Mouse (Mus musculus): ENCODE measurements around the gene Suco. TPM values are rescaled to one million over a fixed set of nuclear protein-coding genes. Genes with fewer than 3 reads are reported as not detected.

Gene Suco
- polyA plus RNA-seq, 1 experiment from 2014 or later = 19.2 TPM

GRCm38 (mm10) chr1:161909074-161909473, 32.6 kb upstream of the Suco start:
- 68% methylated on average over 8 of the region's 8 CpGs for WGBS
- H3K9me3 ChIP-seq = no peaks in the 10 kb centered on the region

GRCm38 (mm10) chr1:161907795-161908457, 31.4 kb upstream of the Suco start:
- H3K27me3 ChIP-seq (replicated peaks) = no peaks in the 10 kb centered on the region
- no peaks in the 10 kb centered on the region for H3K36me3 ChIP-seq
- no peaks in the 10 kb centered on the region for H3K9me3 ChIP-seq
- peak; percentile 43; the same call in 1 of the 2 replicates for ATAC-seq (ENCODE audit: insufficient read depth, low FRiP score, low read depth)
- no peaks in the 10 kb centered on the region for H3K4me1 ChIP-seq
- no peak overlapping the region for H3K4me2 ChIP-seq
- H3K9ac ChIP-seq = no peak overlapping the region
- 8% methylated on average over 2 of the region's 2 CpGs for WGBS
- H3K4me3 ChIP-seq (replicated peaks) = no peak overlapping the region
- peak overlapping the region; percentile 19; the same call in 1 of the 2 replicates for H3K27ac ChIP-seq

More at GRCm38 (mm10) chr1:161909074-161909473, 32.6 kb upstream of the Suco start:
- Histone ChIP-seq H3K9ac (no peak overlapping the region), H3K27ac (0 out of 2 replicates have a peak overlapping the region, but pooled peaks have one; percentile 3), H3K4me1 (peaks cover 2% of the 10 kb centered on the region; the same call in 1 of the 2 replicates), H3K4me2 (no peak overlapping the region), H3K27me3 (replicated peaks) (no peaks in the 10 kb centered on the region), H3K4me3 (replicated peaks) (no peak overlapping the region), H3K36me3 (no peaks in the 10 kb centered on the region)
- no peak for ATAC-seq (ENCODE audit: insufficient read depth, low FRiP score, low read depth)

- Histone ChIP-seq H3K27ac (no peak overlapping the region), H3K9ac (no peak overlapping the region), H3K4me2 (no peak overlapping the region), H3K4me3 (replicated peaks) (no peak overlapping the region), H3K36me3 (no peaks in the 10 kb centered on the region), H3K27me3 (replicated peaks) (no peaks in the 10 kb centered on the region), H3K9me3 (no peaks in the 10 kb centered on the region), H3K4me1 (no peaks in the 10 kb centered on the region)
- ATAC-seq (ENCODE audit: insufficient read depth, low FRiP score, low read depth) = no peak
- 82% methylated on average over 4 of the region's 4 CpGs for WGBS
Observed at GRCm38 (mm10) chr1:161907111-161907510, 30.6 kb upstream of the Suco start.

GRCm38 (mm10) chr1:161902692-161903452, 26.4 kb upstream of the Suco start:
- ATAC-seq (ENCODE audit: insufficient read depth, low FRiP score, low read depth) = no peak
- Histone ChIP-seq H3K27ac (no peak overlapping the region), H3K9me3 (no peaks in the 10 kb centered on the region), H3K4me3 (replicated peaks) (no peak overlapping the region), H3K4me1 (no peaks in the 10 kb centered on the region), H3K9ac (no peak overlapping the region), H3K27me3 (replicated peaks) (no peaks in the 10 kb centered on the region), H3K36me3 (no peaks in the 10 kb centered on the region), H3K4me2 (no peak overlapping the region)
- WGBS = 69% methylated on average over 9 of the region's 9 CpGs

- no peak overlapping the region for H3K4me3 ChIP-seq (replicated peaks)
- no peak overlapping the region for H3K4me2 ChIP-seq
- H3K27ac ChIP-seq = no peak overlapping the region
- no peaks in the 10 kb centered on the region for H3K9me3 ChIP-seq
- no peak for ATAC-seq (ENCODE audit: insufficient read depth, low FRiP score, low read depth)
- 0 out of 2 replicates have a peak, but pooled peaks cover 3% of the 10 kb centered on the region for H3K4me1 ChIP-seq
- no peaks in the 10 kb centered on the region for H3K36me3 ChIP-seq
- H3K9ac ChIP-seq = no peak overlapping the region
- WGBS = 71% methylated on average over 2 of the region's 2 CpGs
- no peaks in the 10 kb centered on the region for H3K27me3 ChIP-seq (replicated peaks)
Observed at GRCm38 (mm10) chr1:161900129-161900528, 23.6 kb upstream of the Suco start.

GRCm38 (mm10) chr1:161897235-161897634, 20.8 kb upstream of the Suco start:
- H3K36me3 ChIP-seq = no peaks in the 10 kb centered on the region
- H3K27ac ChIP-seq = no peak overlapping the region
- no peak overlapping the region for H3K9ac ChIP-seq
- no peaks in the 10 kb centered on the region for H3K9me3 ChIP-seq
- no peak overlapping the region for H3K4me3 ChIP-seq (replicated peaks)
- no peak for ATAC-seq (ENCODE audit: insufficient read depth, low FRiP score, low read depth)
- H3K4me2 ChIP-seq = no peak overlapping the region
- H3K4me1 ChIP-seq = 0 out of 2 replicates have a peak, but pooled peaks cover 3% of the 10 kb centered on the region
- no peaks in the 10 kb centered on the region for H3K27me3 ChIP-seq (replicated peaks)
- 64% methylated on average over 8 of the region's 8 CpGs for WGBS

GRCm38 (mm10) chr1:161896130-161896529, 19.6 kb upstream of the Suco start:
- Histone ChIP-seq H3K36me3 (no peaks in the 10 kb centered on the region), H3K4me1 (0 out of 2 replicates have a peak, but pooled peaks cover 3% of the 10 kb centered on the region), H3K4me3 (replicated peaks) (no peak overlapping the region), H3K9ac (no peak overlapping the region), H3K27ac (no peak overlapping the region), H3K27me3 (replicated peaks) (no peaks in the 10 kb centered on the region), H3K4me2 (no peak overlapping the region), H3K9me3 (no peaks in the 10 kb centered on the region)
- 51% methylated on average over 10 of the region's 10 CpGs for WGBS
- no peak for ATAC-seq (ENCODE audit: insufficient read depth, low FRiP score, low read depth)

GRCm38 (mm10) chr1:161895014-161895413, 18.5 kb upstream of the Suco start:
- 86% methylated on average over 3 of the region's 3 CpGs for WGBS

GRCm38 (mm10) chr1:161894553-161894952, 18.1 kb upstream of the Suco start:
- no peaks in the 10 kb centered on the region for H3K27me3 ChIP-seq (replicated peaks)
- no peaks in the 10 kb centered on the region for H3K9me3 ChIP-seq
- H3K4me1 ChIP-seq = 0 out of 2 replicates have a peak, but pooled peaks cover 3% of the 10 kb centered on the region
- 37% methylated on average over 2 of the region's 2 CpGs for WGBS
- no peaks in the 10 kb centered on the region for H3K36me3 ChIP-seq
- no peak overlapping the region for H3K4me2 ChIP-seq
- no peak overlapping the region for H3K4me3 ChIP-seq (replicated peaks)
- no peak overlapping the region for H3K27ac ChIP-seq
- peak; percentile 92 for ATAC-seq (ENCODE audit: insufficient read depth, low FRiP score, low read depth)
- H3K9ac ChIP-seq = no peak overlapping the region

More at GRCm38 (mm10) chr1:161895014-161895413, 18.5 kb upstream of the Suco start:
- Histone ChIP-seq H3K36me3 (no peaks in the 10 kb centered on the region), H3K4me2 (no peak overlapping the region), H3K9ac (no peak overlapping the region), H3K4me3 (replicated peaks) (no peak overlapping the region), H3K9me3 (no peaks in the 10 kb centered on the region), H3K27ac (no peak overlapping the region), H3K27me3 (replicated peaks) (no peaks in the 10 kb centered on the region), H3K4me1 (0 out of 2 replicates have a peak, but pooled peaks cover 3% of the 10 kb centered on the region)
- ATAC-seq (ENCODE audit: insufficient read depth, low FRiP score, low read depth) = no peak

- no peak; the same call in 1 of the 2 replicates for ATAC-seq (ENCODE audit: insufficient read depth, low FRiP score, low read depth)
- no peaks in the 10 kb centered on the region for H3K27me3 ChIP-seq (replicated peaks)
- H3K4me1 ChIP-seq = 0 out of 2 replicates have a peak, but pooled peaks cover 3% of the 10 kb centered on the region
- 57% methylated on average over 2 of the region's 2 CpGs for WGBS
- no peak overlapping the region for H3K4me2 ChIP-seq
- no peaks in the 10 kb centered on the region for H3K36me3 ChIP-seq
- no peak overlapping the region for H3K27ac ChIP-seq
- no peak overlapping the region for H3K9ac ChIP-seq
- H3K9me3 ChIP-seq = no peaks in the 10 kb centered on the region
- H3K4me3 ChIP-seq (replicated peaks) = no peak overlapping the region
Observed at GRCm38 (mm10) chr1:161894126-161894525, 17.6 kb upstream of the Suco start.

GRCm38 (mm10) chr1:161888823-161889222, 12.3 kb upstream of the Suco start:
- Histone ChIP-seq H3K36me3 (no peaks in the 10 kb centered on the region), H3K27ac (no peak overlapping the region), H3K27me3 (replicated peaks) (no peaks in the 10 kb centered on the region), H3K4me1 (no peaks in the 10 kb centered on the region), H3K4me2 (no peak overlapping the region), H3K4me3 (replicated peaks) (no peak overlapping the region), H3K9ac (no peak overlapping the region), H3K9me3 (no peaks in the 10 kb centered on the region)
- ATAC-seq (ENCODE audit: insufficient read depth, low FRiP score, low read depth) = no peak
- WGBS = 96% methylated on average over 3 of the region's 3 CpGs

- ATAC-seq (ENCODE audit: insufficient read depth, low FRiP score, low read depth) = no peak
- no peak overlapping the region for H3K4me3 ChIP-seq (replicated peaks)
- no peaks in the 10 kb centered on the region for H3K27me3 ChIP-seq (replicated peaks)
- WGBS = 84% methylated on average over 12 of the region's 12 CpGs
- H3K27ac ChIP-seq = no peak overlapping the region
- H3K36me3 ChIP-seq = no peaks in the 10 kb centered on the region
- H3K4me1 ChIP-seq = no peaks in the 10 kb centered on the region
- no peaks in the 10 kb centered on the region for H3K9me3 ChIP-seq
- no peak overlapping the region for H3K9ac ChIP-seq
- no peak overlapping the region for H3K4me2 ChIP-seq
Observed at GRCm38 (mm10) chr1:161887679-161888260, 11.3 kb upstream of the Suco start.
